Mouse (Mus musculus) liver, embryonic 16.5 days (tissue): ENCODE measurements around the gene Tefm. TPM values are rescaled to one million over a fixed set of nuclear protein-coding genes. Genes with fewer than 3 reads are reported as not detected.
"Not testable (repeated sequence)": the region's sequence is repeated elsewhere in the genome, so short reads cannot be mapped to it uniquely, and the experiment has no call there.

Experiments
- ATAC-seq: fragments of 200-750 bp; cut with Nextera tagmentation; 2 replicates; pipeline ENCODE4 v1.8.0; 2017; ENCODE audit warnings: low read depth, mild to moderate bottlenecking, moderate number of reproducible peaks, moderate library complexity
- H3K27ac ChIP-seq: fragments of 300-500 bp; sonication (generic); 2 replicates; pipeline ENCODE4 v1.5.1; 2014; ENCODE audit warnings: mild to moderate bottlenecking, low read length
- H3K27me3 ChIP-seq: fragments of 300-500 bp; sonication (generic); 2 replicates; pipeline ENCODE4 v1.6.1; 2014; ENCODE audit warnings: low read depth, low read length, mixed read lengths; ENCODE audit not compliant: control insufficient read depth, insufficient read depth
- H3K36me3 ChIP-seq: fragments of 300-500 bp; sonication (generic); 2 replicates; pipeline ENCODE4 v1.6.1; 2014; ENCODE audit warnings: mild to moderate bottlenecking; ENCODE audit not compliant: control insufficient read depth, insufficient read depth
- H3K4me1 ChIP-seq: fragments of 300-500 bp; sonication (generic); 2 replicates; pipeline ENCODE4 v1.6.1; 2014; ENCODE audit warnings: low read depth, low read length, mixed read lengths; ENCODE audit not compliant: control insufficient read depth
- H3K4me2 ChIP-seq: fragments of 300-500 bp; sonication (generic); 2 replicates; pipeline ENCODE4 v1.6.1; 2014; ENCODE audit warnings: low read depth, low read length, mixed read lengths
- H3K4me3 ChIP-seq: fragments of 300-500 bp; sonication (generic); 2 replicates; pipeline ENCODE4 v1.5.1; 2014; ENCODE audit warnings: low read depth, mild to moderate bottlenecking, low read length
- H3K9ac ChIP-seq: fragments of 300-500 bp; sonication (generic); 2 replicates; pipeline ENCODE4 v1.6.1; 2014; ENCODE audit warnings: low read depth, low read length
- H3K9me3 ChIP-seq: fragments of 300-500 bp; sonication (generic); replicated peaks from 2 replicates; pipeline ENCODE4 v1.6.1; 2016; ENCODE audit warnings: low read length; ENCODE audit not compliant: control insufficient read depth
- WGBS: fragments of 180-500 bp; shearing (Covaris S2); extraction: QIAGEN DNeasy Blood & Tissue Kit; methylation state at CpG from one replicate; pipeline ENCODE4 v1.1.7; 2014; ENCODE audit not compliant: insufficient replicate concordance; 5-methylcytosine and 5-hydroxymethylcytosine counted together
- polyA plus RNA-seq: library from polyadenylated mRNA; unstranded; fragments of >200 nt; fragmentation: Nextera tagmentation; extraction: Ambion mirVana; gene quantifications from 2 replicates; pipeline ENCODE4 v1.2.1, GENCODE M21; 2015

The Tefm gene
- polyA plus RNA-seq = 11.4 and 13.4 TPM in 2 replicates

- under 1% methylated on average over 40 of the region's 40 CpGs for WGBS
- ATAC-seq = peak; percentile 82
- Histone ChIP-seq H3K9ac (peak within 1 kb of the TSS; percentile 83), H3K27me3 (no peaks in the 10 kb centered on the region), H3K27ac (peak within 1 kb of the TSS; percentile 81), H3K4me3 (peak within 1 kb of the TSS; percentile 79), H3K4me2 (peak within 1 kb of the TSS; percentile 84), H3K9me3 (no peaks in the 10 kb centered on the region), H3K4me1 (peaks cover 17% of the 10 kb centered on the region), H3K36me3 (peaks cover 10% of the 10 kb centered on the region)
Observed at GRCm38 (mm10) chr11:80141825-80142521, at the start of gene Tefm. TSS of gene Tefm (minus strand) at chr11:80142175.

DNA sequence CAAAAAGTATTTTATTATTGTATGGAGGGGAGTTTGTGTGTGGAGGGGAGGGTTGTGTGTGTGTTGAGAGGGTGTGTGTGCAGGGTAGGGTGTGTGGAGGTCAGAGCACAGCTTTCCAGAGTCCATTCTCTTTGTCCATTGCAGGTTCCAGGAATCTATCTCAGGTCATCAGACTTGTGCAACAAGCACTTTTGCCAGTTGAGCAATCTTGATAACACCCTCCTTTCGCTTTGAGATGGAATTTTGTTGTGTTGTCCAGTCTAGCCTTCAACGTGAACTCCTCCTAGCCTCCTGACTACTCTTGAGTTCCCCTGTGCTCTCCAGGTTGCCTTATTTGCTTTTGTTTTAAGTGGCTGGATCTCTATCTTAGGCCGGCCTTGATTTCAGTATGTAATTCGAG is 48.3 kb upstream of the Tefm start:
- peak overlapping the region; percentile 26; the same call in 1 of the 2 replicates for H3K27ac ChIP-seq
- no peak overlapping the region for H3K4me3 ChIP-seq
- no peak overlapping the region for H3K9ac ChIP-seq
- H3K9me3 ChIP-seq = no peaks in the 10 kb centered on the region
- peaks cover 2% of the 10 kb centered on the region; the same call in 1 of the 2 replicates for H3K4me1 ChIP-seq
- H3K36me3 ChIP-seq = peaks cover 5% of the 10 kb centered on the region; the same call in 1 of the 2 replicates
- 58% methylated on average over 4 of the region's 4 CpGs for WGBS
- ATAC-seq = peak; percentile 83
- H3K27me3 ChIP-seq = no peaks in the 10 kb centered on the region
- H3K4me2 ChIP-seq = no peak overlapping the region

- not testable (repeated sequence) for H3K9me3 ChIP-seq, H3K27me3 ChIP-seq, H3K27ac ChIP-seq, H3K36me3 ChIP-seq, H3K9ac ChIP-seq, H3K4me3 ChIP-seq, ATAC-seq, H3K4me1 ChIP-seq
- 0 out of 2 replicates have a peak overlapping the region, but pooled peaks have one; percentile 66 for H3K4me2 ChIP-seq
- WGBS = 75% methylated on average over 5 of the region's 5 CpGs
Observed at GRCm38 (mm10) chr11:80185441-80185976, 43.5 kb upstream of the Tefm start.

DNA sequence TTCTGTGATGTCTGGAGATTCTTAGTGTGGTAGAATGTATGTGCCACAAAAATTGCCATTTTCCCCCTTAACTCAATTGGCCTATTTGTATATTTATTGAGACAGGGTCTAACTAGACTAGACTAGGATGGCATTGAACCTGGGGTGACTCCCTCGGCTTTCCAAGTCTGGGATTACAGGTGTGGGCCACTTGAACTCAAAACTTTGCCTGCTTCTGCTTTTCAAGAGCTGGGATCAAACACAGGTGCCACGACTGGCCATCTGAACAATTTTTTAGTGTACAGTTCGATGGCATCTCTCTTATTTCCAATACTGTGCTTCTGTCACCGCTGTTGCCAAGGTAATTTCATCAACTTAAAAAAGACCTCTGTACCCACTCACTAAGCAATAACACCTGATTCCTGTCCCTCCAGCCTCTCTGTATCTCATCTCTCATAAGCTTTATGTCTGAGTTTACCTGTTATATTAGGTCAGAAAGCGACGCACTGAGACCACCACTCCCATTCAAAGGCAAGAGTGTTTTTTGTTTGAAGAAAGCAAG is 42.6 kb upstream of the Tefm start:
- Histone ChIP-seq H3K9ac (no peak overlapping the region), H3K4me1 (no peaks in the 10 kb centered on the region; the same call in 1 of the 2 replicates), H3K36me3 (no peaks in the 10 kb centered on the region), H3K9me3 (no peaks in the 10 kb centered on the region), H3K27ac (no peak overlapping the region; the same call in 1 of the 2 replicates), H3K4me3 (peak overlapping the region; percentile 76), H3K4me2 (peak overlapping the region; percentile 66), H3K27me3 (no peaks in the 10 kb centered on the region)
- no peak for ATAC-seq
- WGBS = 75% methylated on average over 6 of the region's 6 CpGs

GRCm38 (mm10) chr11:80183705-80184255 is 41.8 kb upstream of the Tefm start, which contains the start of gene Rnf135:
TSS of gene Rnf135 (plus strand) at chr11:80183851.
- WGBS = 0% methylated on average over 33 of the region's 33 CpGs
- ATAC-seq = peak; percentile 93

DNA sequence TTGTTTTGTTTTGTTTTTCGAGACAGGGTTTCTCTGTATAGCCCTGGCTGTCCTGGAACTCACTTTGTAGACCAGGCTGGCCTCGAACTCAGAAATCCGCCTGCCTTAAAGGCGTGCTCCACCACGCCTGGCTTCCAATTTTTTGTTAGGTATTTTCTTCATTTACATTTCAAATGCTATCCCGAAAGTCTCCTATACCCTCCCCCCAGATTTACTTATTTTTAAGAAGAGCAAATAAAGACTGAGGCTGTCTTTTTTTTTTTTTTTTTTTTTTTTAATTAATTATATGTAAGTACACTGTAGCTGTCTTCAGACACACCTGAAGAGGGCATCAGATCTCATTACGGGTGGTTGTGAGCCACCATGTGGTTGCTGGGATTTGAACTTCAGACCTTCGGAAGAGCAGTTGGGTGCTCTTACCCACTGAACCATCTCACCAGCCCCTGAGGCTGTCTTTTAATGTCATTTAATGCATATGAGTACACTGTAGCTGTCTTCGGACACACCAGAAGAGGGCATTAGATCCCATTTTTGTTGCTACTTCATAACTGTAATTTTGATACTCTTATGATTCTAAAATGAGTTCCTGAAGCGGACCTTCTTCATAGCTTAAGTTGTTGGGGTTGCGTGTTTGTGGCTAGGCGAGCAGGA is 41.2 kb upstream of the Tefm start:
- peak overlapping the region; percentile 76 for H3K9ac ChIP-seq
- 34% methylated on average over 12 of the region's 12 CpGs for WGBS
- ATAC-seq = peak; percentile 67

More at GRCm38 (mm10) chr11:80183705-80184255, 41.8 kb upstream of the Tefm start, which contains the start of gene Rnf135:
- H3K27ac ChIP-seq = peak within 1 kb of the TSS; percentile 79
- H3K4me2 ChIP-seq = peak within 1 kb of the TSS; percentile 66
- H3K9me3 ChIP-seq = no peaks in the 10 kb centered on the region
- H3K9ac ChIP-seq = peak within 1 kb of the TSS; percentile 76
- no peaks in the 10 kb centered on the region for H3K36me3 ChIP-seq
- H3K27me3 ChIP-seq = no peaks in the 10 kb centered on the region
- H3K4me3 ChIP-seq = peak within 1 kb of the TSS; percentile 76
- no peaks in the 10 kb centered on the region; the same call in 1 of the 2 replicates for H3K4me1 ChIP-seq

DNA sequence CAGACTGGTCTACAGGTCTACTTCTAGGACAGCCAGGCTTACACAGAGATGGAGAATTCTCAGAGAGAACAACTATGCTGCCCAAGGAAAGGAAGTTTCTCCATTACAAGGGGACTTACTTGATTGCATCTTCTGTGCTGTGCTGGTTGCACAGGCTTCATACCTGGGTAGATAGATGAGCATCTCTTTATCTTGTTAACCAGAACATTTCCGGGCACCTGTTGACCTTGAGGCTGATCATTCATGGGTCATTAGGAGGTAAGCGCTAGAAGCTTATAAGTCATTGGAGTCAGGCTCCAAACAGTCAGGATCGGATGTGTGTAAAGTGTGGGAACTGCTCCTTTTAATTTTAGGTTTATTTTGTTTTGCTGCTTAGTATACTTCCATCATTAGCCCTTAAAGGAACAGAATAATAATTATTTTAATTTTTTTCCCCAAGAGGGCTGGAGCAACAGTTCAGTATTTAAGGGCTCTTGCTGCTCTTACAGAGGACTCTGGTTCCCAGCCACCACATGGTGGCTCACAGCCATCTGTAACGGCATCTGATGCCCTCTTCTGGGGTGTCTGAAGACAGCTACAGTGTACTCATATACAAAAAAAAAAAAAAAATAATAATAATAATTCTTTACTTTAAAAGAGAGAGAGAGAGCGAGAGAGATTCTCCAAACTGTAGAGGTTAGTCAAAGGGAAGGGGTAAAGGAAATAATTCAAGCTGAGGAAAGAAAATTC is 39.2 kb upstream of the Tefm start:
- no peak overlapping the region for H3K9ac ChIP-seq
- H3K27ac ChIP-seq = no peak overlapping the region
- no peaks in the 10 kb centered on the region for H3K27me3 ChIP-seq
- no peaks in the 10 kb centered on the region for H3K36me3 ChIP-seq
- no peaks in the 10 kb centered on the region for H3K9me3 ChIP-seq
- H3K4me3 ChIP-seq = no peak overlapping the region
- no peaks in the 10 kb centered on the region; the same call in 1 of the 2 replicates for H3K4me1 ChIP-seq
- ATAC-seq = no peak
- H3K4me2 ChIP-seq = no peak overlapping the region
- 58% methylated on average over 5 of the region's 5 CpGs for WGBS

More for the DNA sequence above, 41.2 kb upstream of the Tefm start:
- not testable (repeated sequence) for H3K4me1 ChIP-seq, H3K36me3 ChIP-seq, H3K9me3 ChIP-seq, H3K27me3 ChIP-seq
- peak overlapping the region; percentile 41; the same call in 1 of the 2 replicates for H3K27ac ChIP-seq
- peak overlapping the region; percentile 66 for H3K4me2 ChIP-seq
- peak overlapping the region; percentile 76 for H3K4me3 ChIP-seq

GRCm38 (mm10) chr11:80178316-80178715 is 36.3 kb upstream of the Tefm start:
- Histone ChIP-seq H3K4me1 (no peaks in the 10 kb centered on the region; the same call in 1 of the 2 replicates), H3K4me3 (no peak overlapping the region), H3K27me3 (no peaks in the 10 kb centered on the region), H3K27ac (no peak overlapping the region), H3K9me3 (no peaks in the 10 kb centered on the region), H3K36me3 (no peaks in the 10 kb centered on the region), H3K4me2 (no peak overlapping the region), H3K9ac (no peak overlapping the region)
- ATAC-seq = no peak
- WGBS = 69% methylated on average over 8 of the region's 8 CpGs
